Mouse (Mus musculus) neural tube, embryonic 11.5 days (tissue): ENCODE measurements around the gene Rhot1. TPM values are rescaled to one million over a fixed set of nuclear protein-coding genes. Genes with fewer than 3 reads are reported as not detected.
"Not testable (repeated sequence)": the region's sequence is repeated elsewhere in the genome, so short reads cannot be mapped to it uniquely, and the experiment has no call there.

Experiments
- ATAC-seq: fragments of 200-750 bp; cut with Nextera tagmentation; 2 replicates; pipeline ENCODE4 v1.8.0; 2017; ENCODE audit warnings: moderate number of reproducible peaks, mild to moderate bottlenecking, moderate TSS enrichment, moderate library complexity; ENCODE audit not compliant: insufficient read depth, low FRiP score, low TSS enrichment
- DNase-seq: peaks from one replicate; pipeline ENCODE4 v3.0.0-alpha.2; 2015; ENCODE audit warnings: low spot score
- H3K27ac ChIP-seq: fragments of 300-500 bp; sonication (generic); 2 replicates; pipeline ENCODE4 v1.5.1; 2014; ENCODE audit warnings: low read depth, mild to moderate bottlenecking, low read length
- H3K27me3 ChIP-seq: fragments of 300-500 bp; sonication (generic); 2 replicates; pipeline ENCODE4 v1.6.1; 2014; ENCODE audit warnings: mild to moderate bottlenecking, low read length, mixed read lengths; ENCODE audit not compliant: control insufficient read depth, insufficient read depth
- H3K36me3 ChIP-seq: fragments of 300-500 bp; sonication (generic); 2 replicates; pipeline ENCODE4 v1.6.1; 2014; ENCODE audit warnings: mild to moderate bottlenecking, low read length, moderate library complexity, mixed read lengths; ENCODE audit not compliant: control insufficient read depth, insufficient read depth
- H3K4me1 ChIP-seq: fragments of 300-500 bp; sonication (generic); 2 replicates; pipeline ENCODE4 v1.6.1; 2014; ENCODE audit warnings: low read length, mixed read lengths; ENCODE audit not compliant: control insufficient read depth, insufficient read depth
- H3K4me2 ChIP-seq: fragments of 300-500 bp; sonication (generic); 2 replicates; pipeline ENCODE4 v1.6.1; 2014; ENCODE audit warnings: low read depth, mild to moderate bottlenecking, moderate library complexity
- H3K4me3 ChIP-seq: fragments of 300-500 bp; sonication (generic); 2 replicates; pipeline ENCODE4 v1.5.1; 2014; ENCODE audit warnings: low read depth, low read length
- H3K9ac ChIP-seq: fragments of 300-500 bp; sonication (generic); 2 replicates; pipeline ENCODE4 v1.6.1; 2014; ENCODE audit warnings: mild to moderate bottlenecking, low read length
- H3K9me3 ChIP-seq: fragments of 300-500 bp; sonication (generic); 2 replicates; pipeline ENCODE4 v1.6.1; 2016; ENCODE audit warnings: low read length; ENCODE audit not compliant: control insufficient read depth
- WGBS: fragments of 180-500 bp; shearing (Covaris S2); extraction: QIAGEN DNeasy Blood & Tissue Kit; methylation state at CpG from one replicate; pipeline ENCODE4 v1.1.7; 2014; 5-methylcytosine and 5-hydroxymethylcytosine counted together
- polyA plus RNA-seq: library from polyadenylated mRNA; unstranded; fragments of >200 nt; fragmentation: Nextera tagmentation; extraction: Ambion mirVana; gene quantifications from 2 replicates; pipeline ENCODE4 v1.2.1, GENCODE M21; 2014

The Rhot1 gene
- polyA plus RNA-seq, 1 experiment from 2014 or later, result 70.6 TPM

- not testable (repeated sequence) for ATAC-seq, H3K9me3 ChIP-seq, H3K27ac ChIP-seq, H3K4me1 ChIP-seq, DNase-seq, H3K27me3 ChIP-seq, H3K4me2 ChIP-seq, H3K4me3 ChIP-seq, H3K36me3 ChIP-seq, H3K9ac ChIP-seq
- WGBS, result 61% methylated on average over 5 of the region's 5 CpGs
Measured at GRCm38 (mm10) chr11:80185441-80185976, 23.3 kb upstream of the Rhot1 start.

- no peaks in the 10 kb centered on the region for H3K27me3 ChIP-seq
- DNase-seq, result no peak
- WGBS, result 71% methylated on average over 4 of the region's 4 CpGs
- no peaks in the 10 kb centered on the region for H3K36me3 ChIP-seq
- no peak overlapping the region for H3K4me3 ChIP-seq
- H3K27ac ChIP-seq, result no peak overlapping the region
- H3K9me3 ChIP-seq, result no peaks in the 10 kb centered on the region
- no peak overlapping the region; the same call in 1 of the 2 replicates for H3K9ac ChIP-seq
- H3K4me2 ChIP-seq, result no peak overlapping the region
- no peaks in the 10 kb centered on the region for H3K4me1 ChIP-seq
- no peak for ATAC-seq
Measured at GRCm38 (mm10) chr11:80190280-80190679, 18.5 kb upstream of the Rhot1 start.

DNA sequence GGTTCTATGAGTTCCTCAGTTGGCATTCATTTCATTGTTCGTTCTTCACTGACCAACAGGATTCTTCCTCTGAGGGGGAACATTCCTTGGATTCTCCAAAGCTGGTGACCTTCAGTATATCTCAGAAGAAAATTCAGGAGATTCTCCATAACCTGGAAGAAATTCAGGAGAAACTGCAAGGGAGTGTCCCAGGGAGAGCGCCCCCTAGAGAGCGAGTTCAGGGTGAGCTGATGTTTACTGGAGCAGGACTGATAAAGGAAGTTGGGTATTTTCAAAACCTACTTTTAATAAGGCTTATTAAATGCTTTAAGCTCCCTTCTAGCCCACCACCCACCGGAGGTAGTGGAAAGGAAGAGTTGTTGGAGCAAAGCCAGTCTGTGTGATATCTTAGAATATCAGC is 15.0 kb upstream of the Rhot1 start:
- Histone ChIP-seq H3K9ac (no peak overlapping the region), H3K36me3 (no peaks in the 10 kb centered on the region), H3K27ac (no peak overlapping the region), H3K4me2 (no peak overlapping the region), H3K4me1 (no peaks in the 10 kb centered on the region), H3K4me3 (no peak overlapping the region), H3K9me3 (no peaks in the 10 kb centered on the region), H3K27me3 (no peaks in the 10 kb centered on the region)
- no peak for DNase-seq
- WGBS, result 68% methylated on average over 4 of the region's 4 CpGs
- no peak for ATAC-seq

DNA sequence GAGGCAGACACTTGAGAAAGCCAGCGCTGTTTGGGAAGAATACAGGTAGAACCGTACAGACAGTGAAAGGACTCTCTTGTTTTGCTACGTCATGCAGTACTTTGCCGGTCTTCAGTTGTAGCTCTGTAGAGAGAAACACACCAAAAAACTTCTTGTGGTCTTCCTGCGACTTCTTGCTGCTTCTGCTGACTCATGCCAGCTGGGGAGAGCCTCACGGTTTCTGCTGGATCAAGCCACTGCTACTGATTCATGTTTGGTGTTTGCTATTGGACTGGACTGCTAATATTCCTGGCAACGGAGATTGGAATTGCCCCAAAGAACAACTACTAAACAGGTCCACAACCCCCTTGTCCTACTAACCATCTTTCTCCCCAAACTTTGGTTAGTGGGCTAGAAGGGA is 12.5 kb upstream of the Rhot1 start:
- DNase-seq, result no peak
- H3K4me2 ChIP-seq, result no peak overlapping the region
- no peak overlapping the region for H3K27ac ChIP-seq
- no peak overlapping the region for H3K4me3 ChIP-seq
- H3K9ac ChIP-seq, result no peak overlapping the region
- H3K36me3 ChIP-seq, result no peaks in the 10 kb centered on the region
- no peaks in the 10 kb centered on the region for H3K27me3 ChIP-seq
- no peak for ATAC-seq
- H3K4me1 ChIP-seq, result no peaks in the 10 kb centered on the region
- no peaks in the 10 kb centered on the region for H3K9me3 ChIP-seq
- 83% methylated on average over 7 of the region's 7 CpGs for WGBS

DNA sequence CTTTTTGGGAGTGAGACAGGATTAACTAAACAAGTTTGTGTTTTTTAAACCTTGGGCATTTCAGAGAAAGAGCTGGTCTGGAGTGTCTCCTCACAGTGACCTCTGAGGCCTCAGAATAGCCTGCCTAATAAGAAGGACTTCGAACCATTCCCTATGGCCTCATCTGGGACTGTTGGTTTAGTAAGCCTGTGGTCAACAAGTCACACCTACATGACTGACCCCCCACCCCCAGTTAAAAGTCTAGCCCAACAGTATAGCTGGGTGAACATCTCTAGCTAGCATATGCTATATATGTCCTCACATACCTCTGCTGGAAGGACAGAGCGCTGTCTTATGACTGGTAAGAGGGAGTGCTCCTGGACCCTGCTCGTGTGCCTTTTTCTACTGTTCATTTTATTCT is 9.5 kb upstream of the Rhot1 start:
- no peaks in the 10 kb centered on the region for H3K9me3 ChIP-seq
- DNase-seq (no peak), ATAC-seq (no peak)
- H3K4me2 ChIP-seq, result no peak overlapping the region
- H3K4me3 ChIP-seq, result no peak overlapping the region
- no peaks in the 10 kb centered on the region for H3K27me3 ChIP-seq
- no peaks in the 10 kb centered on the region for H3K4me1 ChIP-seq
- H3K27ac ChIP-seq, result no peak overlapping the region
- 88% methylated on average over 3 of the region's 3 CpGs for WGBS
- H3K36me3 ChIP-seq, result no peaks in the 10 kb centered on the region
- no peak overlapping the region for H3K9ac ChIP-seq

DNA sequence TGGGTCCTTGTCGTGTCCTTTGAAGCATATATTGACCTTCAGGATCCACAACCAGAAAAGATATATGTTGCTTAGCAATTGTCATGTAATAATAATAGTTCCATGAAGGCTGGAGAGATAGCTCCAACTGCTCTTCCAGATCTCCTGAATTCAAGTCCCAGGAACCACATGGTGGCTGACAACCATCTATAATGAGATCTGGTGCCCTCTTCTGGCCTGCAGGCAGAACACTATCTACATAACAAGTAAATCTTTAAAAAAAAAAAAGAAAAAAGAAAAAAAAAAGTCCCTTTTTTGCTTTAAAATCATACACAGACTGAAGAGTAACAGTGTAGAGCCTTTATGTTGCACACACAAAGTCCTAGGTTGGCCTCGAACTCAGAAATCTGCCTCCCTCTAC is 9.0 kb upstream of the Rhot1 start:
- H3K27me3 ChIP-seq, result no peaks in the 10 kb centered on the region
- H3K4me2 ChIP-seq, result no peak overlapping the region
- no peaks in the 10 kb centered on the region for H3K9me3 ChIP-seq
- WGBS, result 98% methylated on average over 2 of the region's 2 CpGs
- ATAC-seq (no peak), DNase-seq (no peak)
- no peak overlapping the region for H3K4me3 ChIP-seq
- H3K36me3 ChIP-seq, result no peaks in the 10 kb centered on the region
- no peaks in the 10 kb centered on the region for H3K4me1 ChIP-seq
- H3K9ac ChIP-seq, result no peak overlapping the region
- no peak overlapping the region for H3K27ac ChIP-seq

DNA sequence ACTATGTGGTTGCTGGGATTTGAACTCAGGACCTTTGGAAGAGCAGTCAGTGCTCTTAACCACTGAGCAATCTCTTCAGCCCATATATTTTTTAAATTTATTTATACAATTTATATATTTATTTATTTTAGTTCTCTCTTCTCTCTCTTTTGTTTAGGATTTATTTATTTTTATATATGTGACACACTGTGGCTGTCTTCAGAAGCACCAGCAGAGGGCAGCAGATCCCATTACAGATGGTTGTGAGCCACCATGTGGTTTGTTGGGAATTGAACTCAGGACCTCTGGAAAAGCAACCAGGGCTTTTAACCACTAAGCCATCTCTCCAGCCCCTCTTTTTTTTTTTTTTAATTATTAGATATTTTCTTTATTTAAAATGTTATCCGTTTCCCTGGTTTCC is 8.5 kb upstream of the Rhot1 start:
- 67% methylated on average over 1 of the region's 1 CpGs for WGBS
- H3K4me2 ChIP-seq, result no peak overlapping the region
- no peak for ATAC-seq
- no peaks in the 10 kb centered on the region for H3K4me1 ChIP-seq
- H3K4me3 ChIP-seq, result no peak overlapping the region
- no peak overlapping the region for H3K27ac ChIP-seq
- no peaks in the 10 kb centered on the region for H3K36me3 ChIP-seq
- no peaks in the 10 kb centered on the region for H3K9me3 ChIP-seq
- H3K27me3 ChIP-seq, result no peaks in the 10 kb centered on the region
- H3K9ac ChIP-seq, result no peak overlapping the region
- no peak for DNase-seq

- 82% methylated on average over 6 of the region's 6 CpGs for WGBS
- Histone ChIP-seq H3K36me3 (no peaks in the 10 kb centered on the region), H3K4me1 (no peaks in the 10 kb centered on the region), H3K27me3 (no peaks in the 10 kb centered on the region), H3K9ac (no peak overlapping the region), H3K4me2 (no peak overlapping the region), H3K27ac (no peak overlapping the region), H3K4me3 (no peak overlapping the region), H3K9me3 (no peaks in the 10 kb centered on the region)
- ATAC-seq (no peak), DNase-seq (no peak)
Measured at GRCm38 (mm10) chr11:80202296-80202695, 6.5 kb upstream of the Rhot1 start.

DNA sequence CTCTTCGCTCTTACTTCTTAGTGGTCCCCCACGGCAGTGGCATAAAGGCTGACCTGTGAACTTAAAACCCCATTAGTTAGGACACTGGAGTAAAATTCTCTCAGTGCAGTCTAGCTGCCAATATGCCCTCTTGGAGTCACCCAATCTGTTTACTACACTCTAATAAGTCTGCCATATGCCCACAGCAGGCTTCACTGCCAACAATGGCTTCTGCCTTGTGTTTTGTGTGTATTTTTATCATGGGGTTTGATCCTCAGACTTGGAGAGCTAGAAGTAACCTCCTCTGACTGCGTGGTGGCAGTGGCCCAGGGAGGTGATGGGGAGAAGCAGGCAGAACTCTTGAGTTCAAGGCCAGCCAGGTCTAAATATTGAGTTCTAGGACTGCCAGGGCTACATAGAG is 4.8 kb upstream of the Rhot1 start:
- ATAC-seq (no peak), DNase-seq (no peak)
- Histone ChIP-seq H3K4me1 (0 out of 2 replicates have a peak, but pooled peaks cover 3% of the 10 kb centered on the region), H3K27me3 (no peaks in the 10 kb centered on the region), H3K27ac (no peak overlapping the region), H3K9me3 (no peaks in the 10 kb centered on the region), H3K9ac (no peak overlapping the region), H3K4me3 (no peak overlapping the region), H3K4me2 (no peak overlapping the region), H3K36me3 (no peaks in the 10 kb centered on the region)
- WGBS, result 69% methylated on average over 3 of the region's 3 CpGs
